Comparison of ENCODE assay signal across 7 mouse cellular contexts in genomic region chr9:116212915-116213619, GRCm38 (mm10). TPM values are rescaled to one million over a fixed set of nuclear protein-coding genes. Genes with fewer than 3 reads are reported as not detected.
A peak's percentile ranks its signal among the peaks of the same experiment; 100 is the strongest.
DNase-seq lines count a peak whose midpoint lies in the region; ATAC-seq and TF ChIP-seq lines count a peak whose summit lies in the region.

No protein-coding gene starts in this region.

- H3K36me3 ChIP-seq in stomach, embryonic 15.5 days, result no peaks in the 10 kb centered on the region
- no peaks in the 10 kb centered on the region for H3K36me3 ChIP-seq in stomach, postnatal 0 days (ENCODE audit: control insufficient read depth, insufficient read depth, low read length)
- no peaks in the 10 kb centered on the region for H3K36me3 ChIP-seq in heart, embryonic 10.5 days

- no peaks in the 10 kb centered on the region for H3K4me1 ChIP-seq in stomach, embryonic 15.5 days
- no peaks in the 10 kb centered on the region for H3K4me1 ChIP-seq in stomach, postnatal 0 days (replicated peaks; ENCODE audit: control insufficient read depth, insufficient read depth)
- peaks cover 18% of the 10 kb centered on the region for H3K4me1 ChIP-seq in heart, embryonic 10.5 days

- H3K27me3 ChIP-seq in stomach, embryonic 15.5 days (replicated peaks), result no peaks in the 10 kb centered on the region
- H3K27me3 ChIP-seq in stomach, postnatal 0 days (ENCODE audit: control insufficient read depth, insufficient read depth, low read length), result no peaks in the 10 kb centered on the region
- H3K27me3 ChIP-seq in heart, embryonic 10.5 days (ENCODE audit: insufficient read depth, poor library complexity, severe bottlenecking), result no peaks in the 10 kb centered on the region

- no peak for TF ChIP-seq EP300 in stomach, postnatal 0 days (optimal IDR thresholded peaks at IDR 0.05)

- H3K4me2 ChIP-seq in stomach, embryonic 15.5 days, result no peak overlapping the region
- H3K4me2 ChIP-seq in stomach, postnatal 0 days (replicated peaks; ENCODE audit: low read depth), result no peak overlapping the region

- H3K27ac ChIP-seq in stomach, embryonic 15.5 days, result no peak overlapping the region
- no peak overlapping the region for H3K27ac ChIP-seq in stomach, postnatal 0 days (replicated peaks)
- H3K27ac ChIP-seq in heart, embryonic 10.5 days, result peak overlapping the region; percentile 12

- no peak for DNase-seq in stomach, postnatal 0 days (ENCODE audit: low spot score)
- DNase-seq in heart, embryonic 10.5 days (ENCODE audit: low spot score), result no peak
- peak; percentile 50 to 71 for DNase-seq in kidney, postnatal 25 days
- DNase-seq in urinary bladder, adult 18-20 months (ENCODE audit: low spot score in 2 of 2), result no peak
- no peak for DNase-seq in thymus, postnatal 10 days (ENCODE audit: low spot score in 2 of 2)
- no peak for DNase-seq in yolk sac, embryonic 10.5 days (ENCODE audit: low spot score)

- no peaks in the 10 kb centered on the region for H3K9me3 ChIP-seq in stomach, embryonic 15.5 days
- H3K9me3 ChIP-seq in stomach, postnatal 0 days (ENCODE audit: control insufficient read depth, low read length), result no peaks in the 10 kb centered on the region
- H3K9me3 ChIP-seq in heart, embryonic 10.5 days, result no peaks in the 10 kb centered on the region

- 54% methylated on average over 8 of the region's 8 CpGs for WGBS in stomach, embryonic 15.5 days
- 58% methylated on average over 8 of the region's 8 CpGs for WGBS in stomach, postnatal 0 days
- WGBS in heart, embryonic 10.5 days, result 56% methylated on average over 8 of the region's 8 CpGs

- H3K4me3 ChIP-seq in stomach, embryonic 15.5 days (replicated peaks), result no peak overlapping the region
- no peak overlapping the region for H3K4me3 ChIP-seq in stomach, postnatal 0 days (ENCODE audit: low read depth, low read length)
- no peak overlapping the region for H3K4me3 ChIP-seq in heart, embryonic 10.5 days

- H3K9ac ChIP-seq in stomach, embryonic 15.5 days, result no peak overlapping the region
- no peak overlapping the region for H3K9ac ChIP-seq in stomach, postnatal 0 days (ENCODE audit: low read length)

- peak; percentile 53; the same call in 1 of the 2 replicates for ATAC-seq in stomach, embryonic 15.5 days (ENCODE audit: insufficient read depth, low FRiP score, low read depth)
- ATAC-seq in stomach, postnatal 0 days (ENCODE audit: low FRiP score, low TSS enrichment), result no peak

- TF ChIP-seq CTCF in stomach, postnatal 0 days (IDR thresholded peaks at IDR 0.05; ENCODE audit: low read depth), result no peak

RNA-seq across cellular contexts. Expression of gene Tgfbr2, which starts 37.9 kb away (rescaled TPM):
- 30.8 and 32.6 TPM in 2 replicates for polyA plus RNA-seq in stomach, embryonic 15.5 days (2015; fragmentation: Nextera tagmentation; extraction: Ambion mirVana)
- polyA plus RNA-seq in stomach, postnatal 0 days (2015; fragmentation: Nextera tagmentation; extraction: Ambion mirVana), result 16.8 and 18.5 TPM in 2 replicates
- polyA plus RNA-seq in heart, embryonic 10.5 days (2016; fragmentation: Nextera tagmentation; extraction: Ambion mirVana), result 9.4 and 12.5 TPM in 2 replicates

Comparison
In these comparisons a context has a peak if more than half of its experiments do, and no peak if none do; other contexts are left out.
1. DNase-seq: peak in kidney, postnatal 25 days (2 of 2); none in stomach, postnatal 0 days (single experiment), heart, embryonic 10.5 days (single experiment), urinary bladder, adult 18-20 months (0 of 2), thymus, postnatal 10 days (0 of 2) and yolk sac, embryonic 10.5 days (single experiment).